Mouse (Mus musculus) urinary bladder, postnatal 10 days (tissue): Measurements from ENCODE around the gene Retnlg.
"Not testable (repeated sequence)": the region's sequence is repeated elsewhere in the genome, so short reads cannot be mapped to it uniquely, and the experiment has no call there.

Experiments used
- DNase-seq: peaks from one replicate; pipeline ENCODE4 v3.0.0; 2022; ENCODE audit warnings: low spot score

Retnlg gene

DNA sequence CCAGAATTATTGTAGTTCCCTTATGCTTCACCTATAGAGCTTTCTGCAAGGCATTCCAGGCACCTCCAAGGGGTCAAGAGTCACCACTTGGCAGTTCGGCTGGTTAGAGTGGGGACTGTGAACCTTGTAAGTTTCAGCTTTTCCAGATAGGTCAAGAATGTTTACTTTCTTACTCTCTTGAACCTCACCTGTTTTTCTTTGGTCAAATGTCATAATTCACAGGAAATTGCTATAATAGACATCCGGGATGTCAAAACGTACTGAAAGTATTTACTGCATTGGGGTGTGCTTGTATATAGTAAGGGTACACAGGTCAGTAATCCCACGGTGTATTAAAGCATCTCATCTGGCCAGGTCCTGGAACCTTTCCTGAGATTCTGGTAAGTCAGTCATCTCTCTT is at the start of gene Retnlg:
Gene Retnlg (plus strand): TSS at position 301 of the 400 bp plus-strand sequence.
- DNase-seq: no peak

DNA sequence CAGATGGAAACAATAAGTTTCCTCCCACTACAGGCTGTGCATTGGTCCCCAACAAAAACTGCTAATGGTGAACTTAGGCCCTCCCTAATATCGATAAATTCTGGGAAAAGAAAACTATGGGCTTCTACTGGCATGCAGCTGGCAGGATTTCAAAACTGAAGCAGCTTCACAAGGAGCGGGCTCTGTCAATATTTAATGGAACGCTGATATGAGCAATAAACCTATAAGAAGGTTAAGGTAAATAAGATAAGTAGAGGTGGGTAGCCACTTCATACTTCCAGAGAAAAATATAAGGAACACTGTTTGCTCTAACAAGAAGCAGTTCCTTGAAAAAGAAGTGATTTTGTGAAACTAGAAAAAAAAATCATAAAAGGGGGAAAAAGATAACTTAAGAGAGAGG is 45.9 kb upstream of the Retnlg start:
- DNase-seq: no peak

DNA sequence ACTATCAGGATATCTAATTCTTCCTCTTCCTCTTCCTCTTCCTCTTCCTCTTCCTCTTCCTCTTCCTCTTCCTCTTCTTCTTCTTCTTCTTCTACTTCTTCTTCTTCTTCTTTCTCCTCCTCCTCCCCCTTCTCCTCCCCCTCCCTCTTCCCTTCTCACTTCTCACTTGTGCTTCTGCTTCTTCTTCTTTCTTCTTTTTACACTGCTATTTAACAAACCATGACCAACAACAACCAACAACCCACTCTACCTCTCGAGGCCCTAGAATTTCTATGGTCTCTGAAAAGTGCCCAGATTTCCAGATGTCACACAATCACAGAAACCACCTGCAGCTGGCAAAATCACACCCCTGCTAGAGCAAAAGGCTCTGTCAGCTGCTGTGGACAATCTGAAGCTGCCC is 44.8 kb upstream of the Retnlg start:
- no peak for DNase-seq

DNA sequence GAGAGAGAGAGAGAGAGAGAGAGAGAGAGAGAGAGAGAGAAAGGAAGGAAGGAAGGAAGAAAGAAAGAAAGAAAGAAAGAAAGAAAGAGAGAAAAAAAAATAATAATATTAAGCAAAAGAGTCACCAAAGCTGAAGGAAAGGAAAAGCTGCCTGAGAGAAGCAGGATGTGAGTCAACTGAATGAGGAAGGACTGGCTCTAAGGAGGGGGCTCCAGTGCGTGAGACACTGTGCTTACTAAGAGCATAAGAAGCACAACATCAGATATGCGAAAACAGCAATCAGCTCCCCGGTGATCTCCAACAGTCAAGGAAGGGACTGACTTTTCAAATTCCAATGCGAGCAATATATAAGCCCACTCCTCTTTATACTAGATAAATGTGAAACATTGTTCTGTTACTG is 43.4 kb upstream of the Retnlg start:
- no peak for DNase-seq

DNA sequence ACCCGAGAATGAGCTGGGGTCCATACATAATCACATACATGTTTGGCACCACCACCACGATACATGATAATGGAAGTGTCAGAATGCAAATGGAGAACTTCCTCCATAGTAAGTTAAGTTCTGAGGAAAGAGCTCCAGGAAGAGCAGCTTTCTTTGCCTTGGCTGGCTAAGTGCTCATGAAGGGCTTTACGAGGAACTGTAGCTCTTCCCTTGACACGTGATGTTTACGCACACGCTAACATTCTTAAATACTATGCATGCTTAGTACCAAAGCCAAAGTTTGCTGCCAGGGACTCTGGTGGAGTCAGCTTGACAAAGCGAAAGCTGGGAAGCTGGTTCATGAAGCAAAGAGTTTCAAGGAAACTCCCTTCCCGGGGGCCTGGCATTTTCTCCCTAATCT is 40.4 kb upstream of the Retnlg start:
- no peak for DNase-seq

DNA sequence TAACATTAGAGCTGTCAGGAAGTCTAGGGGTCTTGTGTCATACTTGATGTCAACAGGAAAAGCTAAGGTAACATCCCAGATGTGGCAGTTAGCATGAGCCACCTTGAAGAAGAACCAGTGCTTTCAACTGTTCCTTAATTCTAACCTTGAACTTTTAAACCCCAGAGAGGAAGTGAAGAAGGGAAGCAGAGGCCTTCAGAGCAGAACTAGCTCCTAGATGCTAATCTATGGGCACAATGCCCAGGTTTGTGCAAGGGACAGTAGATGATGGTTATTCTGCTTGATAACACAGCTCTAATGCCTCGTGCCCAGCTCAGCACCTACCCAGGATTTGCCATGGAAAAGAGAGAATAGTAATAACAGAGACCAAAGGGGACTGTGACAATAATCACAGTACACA is 38.8 kb upstream of the Retnlg start:
- DNase-seq: not testable (repeated sequence)

DNA sequence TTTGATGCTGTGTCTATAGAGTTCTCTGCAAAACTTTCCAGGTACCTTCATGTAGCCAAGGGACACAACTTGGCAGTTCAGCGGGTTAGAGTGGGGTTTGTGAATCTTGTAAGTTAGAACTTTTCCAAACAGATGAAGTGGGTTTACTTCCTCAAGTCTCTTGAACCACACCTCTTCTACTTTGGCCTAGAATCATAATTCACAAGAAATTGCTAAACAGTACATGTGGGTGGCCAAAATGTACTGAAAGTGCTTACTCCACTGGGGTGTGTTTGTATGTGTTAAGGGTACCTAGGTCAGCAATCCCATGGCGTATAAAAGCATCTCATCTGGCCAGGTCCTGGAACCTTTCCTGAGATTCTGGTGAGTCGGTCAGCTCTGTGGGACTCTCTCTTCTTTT is 30.2 kb upstream of the Retnlg start, which contains the start of gene Retnla:
Gene Retnla (plus strand): TSS at position 286 of the 400 bp plus-strand sequence.
- no peak for DNase-seq

DNA sequence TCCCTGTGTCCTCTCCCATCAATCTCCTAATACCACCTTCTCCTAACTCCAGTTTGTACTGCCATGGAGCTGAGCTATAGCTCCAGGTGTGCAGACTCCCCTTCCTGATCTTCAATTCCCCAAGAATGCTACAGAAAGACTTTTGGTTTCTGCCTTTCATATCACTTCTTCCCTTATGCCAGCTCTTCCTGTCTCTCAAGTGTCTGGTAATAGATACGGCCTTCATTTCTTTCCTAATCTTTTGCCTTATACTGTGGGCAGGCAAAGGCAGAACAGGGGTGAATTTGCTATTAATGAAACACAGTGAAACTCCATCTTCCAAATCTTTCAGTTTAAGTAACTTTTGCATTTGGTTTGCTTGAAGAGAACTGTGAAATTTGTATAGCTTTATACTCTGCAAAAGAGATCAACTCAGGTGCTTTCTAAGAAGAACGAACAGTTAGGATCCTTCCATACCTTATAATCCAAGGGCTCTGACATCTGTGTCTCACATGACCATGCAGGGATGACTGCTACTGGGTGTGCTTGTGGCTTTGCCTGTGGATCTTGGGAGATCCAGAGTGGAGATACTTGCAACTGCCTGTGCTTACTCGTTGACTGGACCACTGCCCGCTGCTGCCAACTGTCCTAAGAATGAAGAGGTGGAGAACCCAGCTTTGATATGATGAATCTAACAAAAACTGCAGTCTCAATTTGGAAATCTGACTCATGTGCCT is 28.6 kb upstream of the Retnlg start:
- no peak for DNase-seq

DNA sequence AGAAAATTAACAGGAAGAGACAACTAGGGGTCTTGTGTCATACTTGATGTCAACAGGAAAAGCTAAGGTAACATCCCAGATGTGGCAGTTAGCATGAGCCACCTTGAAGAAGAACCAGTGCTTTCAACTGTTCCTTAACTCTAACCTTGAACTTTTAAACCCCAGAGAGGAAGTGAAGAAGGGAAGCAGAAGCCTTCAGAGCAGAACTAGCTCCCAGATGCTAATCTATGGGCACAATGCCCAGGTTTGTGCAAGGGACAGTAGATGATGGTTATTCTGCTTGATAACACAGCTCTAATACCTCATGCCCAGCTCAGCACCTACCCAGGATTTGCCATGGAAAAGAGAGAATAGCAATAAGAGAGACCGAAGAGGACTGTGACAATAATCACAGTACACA is 7.4 kb upstream of the Retnlg start:
- DNase-seq: not testable (repeated sequence)

DNA sequence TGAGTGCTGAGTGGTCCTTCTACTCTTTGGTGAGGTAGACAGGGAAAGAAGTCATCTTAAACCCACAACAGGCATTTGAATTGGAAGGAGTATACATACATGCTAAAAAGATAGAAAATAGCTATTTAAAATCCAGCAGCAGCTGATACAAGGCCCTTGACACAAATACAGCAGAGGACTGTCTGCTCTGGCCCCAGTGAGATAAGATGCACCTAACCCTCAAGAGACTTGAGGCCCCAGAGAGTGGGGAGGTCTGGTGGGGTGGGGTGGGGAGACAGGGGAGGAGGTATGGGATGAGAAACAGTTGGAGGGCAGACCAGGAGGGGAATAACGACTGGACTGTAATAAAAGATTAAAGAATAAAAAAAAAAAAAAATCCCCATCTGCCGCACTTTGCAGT is 4.7 kb upstream of the Retnlg start:
- DNase-seq: no peak

DNA sequence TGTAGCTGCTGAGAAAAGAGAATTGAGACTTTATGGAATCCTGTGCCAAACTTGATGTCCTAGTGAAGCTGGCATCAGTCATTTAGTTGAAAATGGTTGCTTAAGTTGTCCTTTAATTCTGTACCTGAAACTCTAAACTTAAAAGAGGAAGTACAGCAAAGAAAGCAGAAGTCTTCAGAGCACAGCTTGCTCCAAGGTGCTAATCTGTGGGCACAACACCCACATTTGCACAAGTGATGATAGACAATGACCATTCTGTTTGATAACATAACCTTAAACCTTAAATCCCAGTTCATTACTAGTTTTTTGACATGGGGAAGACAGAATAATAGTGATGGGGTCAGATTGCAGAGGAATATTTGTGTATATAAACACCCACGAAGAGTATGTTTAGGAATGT is 3.8 kb upstream of the Retnlg start:
- DNase-seq: no peak

DNA sequence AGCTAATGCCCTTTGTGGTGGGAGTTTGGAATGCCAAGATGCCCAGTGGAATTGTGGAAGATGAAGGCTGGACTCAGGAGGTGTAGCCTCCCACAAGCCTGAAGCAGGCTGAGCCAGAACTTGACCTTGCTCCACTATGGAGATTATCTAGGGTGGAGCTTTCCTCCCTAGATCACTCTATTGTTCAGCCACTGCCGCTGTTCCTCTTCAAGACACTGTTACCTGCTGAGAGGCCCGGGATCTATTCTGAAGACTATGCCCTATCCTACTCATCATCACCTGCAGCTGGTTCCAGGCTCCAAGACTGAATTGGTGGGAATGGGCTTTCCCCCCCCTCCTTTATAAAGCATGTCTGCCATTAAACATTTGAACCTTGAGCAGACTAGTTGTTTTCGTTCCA is 2.8 kb upstream of the Retnlg start:
- no peak for DNase-seq

DNA sequence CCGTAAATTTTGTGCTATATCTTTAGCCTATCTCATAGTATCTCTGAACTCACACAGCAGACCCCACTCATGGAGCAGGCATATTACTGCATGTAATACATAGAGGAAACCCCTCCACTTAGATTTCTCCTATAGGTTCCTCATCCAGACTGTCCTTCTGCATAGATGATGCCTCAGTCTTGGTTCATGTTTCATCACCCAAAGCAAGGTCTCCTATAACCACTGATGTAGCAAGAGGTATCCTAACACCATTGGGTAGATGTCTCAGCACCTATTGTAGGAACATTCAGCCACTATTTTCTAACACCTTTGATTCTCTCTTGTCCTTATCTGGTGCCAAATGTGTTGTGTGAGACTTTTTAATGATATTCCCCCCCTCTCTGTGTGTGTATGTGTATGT is 667 bp upstream of the Retnlg start:
- DNase-seq: no peak

DNA sequence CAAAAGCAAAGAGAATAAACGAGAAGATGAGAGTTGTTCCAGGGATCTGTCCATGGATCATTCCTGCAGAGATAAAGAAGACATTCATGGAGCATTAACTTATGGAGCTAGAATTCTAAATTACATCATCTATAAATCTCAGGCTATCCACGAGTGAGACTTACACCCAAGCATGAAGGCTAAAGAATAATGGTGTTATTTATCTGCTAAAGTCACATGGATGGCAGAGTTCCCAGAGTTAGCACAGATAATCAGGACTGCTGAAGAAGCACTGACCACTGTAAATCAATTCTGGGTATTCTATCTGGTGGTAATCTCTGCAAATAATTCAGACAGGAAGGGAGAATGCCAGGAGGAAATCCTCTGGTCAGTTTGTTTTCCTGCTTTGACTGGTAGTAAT is 18.3 kb downstream of the Retnlg start:
- no peak for DNase-seq

DNA sequence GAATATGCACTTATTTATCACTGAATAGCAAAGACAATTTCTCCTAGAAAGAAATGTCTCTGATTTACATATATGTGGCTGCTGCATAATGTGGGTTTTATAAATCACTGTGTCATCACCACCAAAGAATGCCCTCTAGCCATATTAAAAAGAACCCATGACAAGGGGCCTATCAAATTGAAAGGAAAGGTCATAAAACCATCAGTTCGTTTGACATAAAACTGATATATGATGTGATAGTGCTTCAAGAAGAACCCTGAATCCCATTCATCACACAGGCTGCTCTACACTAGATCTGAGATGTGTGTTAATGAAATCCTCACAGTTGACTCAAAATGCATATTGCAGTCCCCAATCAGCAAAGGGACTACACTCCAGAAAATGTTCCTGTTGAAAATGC is 27.4 kb downstream of the Retnlg start:
- DNase-seq: no peak

DNA sequence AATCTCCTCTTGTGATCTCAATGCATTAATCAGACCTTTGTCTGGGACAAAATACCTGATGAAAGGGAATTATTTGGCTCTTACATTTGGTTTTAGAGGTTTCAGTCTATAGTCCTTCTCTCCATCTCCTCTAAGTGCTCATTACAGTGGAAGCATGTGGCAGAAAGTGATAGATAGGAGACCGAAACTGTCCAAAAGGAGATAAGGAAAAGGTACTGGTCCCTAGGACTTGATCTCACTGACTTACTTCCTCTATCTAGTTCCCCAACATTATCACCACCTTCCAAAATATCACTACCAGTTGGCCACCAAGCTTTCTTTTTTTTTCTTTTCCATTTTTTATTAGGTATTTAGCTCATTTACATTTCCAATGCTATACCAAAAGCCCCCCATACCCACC is 38.8 kb downstream of the Retnlg start:
- DNase-seq: no peak

DNA sequence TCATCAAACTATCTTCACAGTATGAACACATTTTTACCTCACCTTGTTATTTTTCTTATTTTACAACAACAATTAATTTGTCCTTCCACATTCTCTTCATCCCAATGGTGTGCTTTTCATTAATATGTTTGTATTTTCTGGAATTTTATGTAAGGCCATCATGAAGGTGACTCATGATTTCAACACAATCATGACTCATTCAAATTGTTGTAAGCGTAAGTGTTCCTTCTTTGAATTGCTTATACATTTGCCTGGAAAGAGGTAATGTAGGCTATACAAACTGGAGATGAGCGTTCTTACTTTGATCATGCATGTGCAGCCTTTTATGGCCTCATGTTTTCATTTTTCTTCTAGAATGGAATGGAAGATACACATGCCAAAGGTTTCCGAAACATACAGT is 40.8 kb downstream of the Retnlg start:
- DNase-seq: no peak

DNA sequence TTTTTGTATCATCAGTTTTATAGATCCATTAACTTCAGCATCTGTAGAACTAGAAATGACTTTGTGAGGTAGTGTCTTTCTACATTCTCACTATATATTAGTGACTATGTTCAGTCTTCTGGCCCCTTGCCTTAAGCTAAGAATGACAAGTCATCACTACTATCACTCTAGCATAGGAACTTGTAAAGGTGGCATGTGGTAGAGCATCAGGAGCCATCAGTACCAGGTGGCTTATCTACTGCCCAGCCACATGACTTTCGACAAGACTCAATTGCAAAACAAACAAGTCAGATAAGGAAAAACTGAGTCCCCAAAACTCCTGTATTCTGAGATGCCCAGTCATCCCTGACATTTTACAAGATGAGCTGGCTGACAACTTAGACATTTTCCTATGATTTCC is 51.3 kb downstream of the Retnlg start:
- DNase-seq: no peak
